Mouse (Mus musculus) liver, adult 2 months (tissue): ENCODE data around the gene Cntn3. TPM values are rescaled to one million over a fixed set of nuclear protein-coding genes. Genes with fewer than 3 reads are reported as not detected.

Experiments used
- DNase-seq: peaks from one replicate; pipeline ENCODE4 v3.0.0-alpha.2; 2011; ENCODE audit warnings: low read depth, low spot score; ENCODE audit errors: extremely low read depth
- H3K27ac ChIP-seq: fragments of 200-500 bp; replicated peaks from 2 replicates; pipeline ENCODE4 v1.5.1; 2012; ENCODE audit warnings: low read depth, mild to moderate bottlenecking, control low read depth, inconsistent platforms, low read length; ENCODE audit not compliant: insufficient read depth
- H3K27me3 ChIP-seq: fragments of 200-500 bp; 2 replicates; pipeline ENCODE4 v1.6.1; 2012; ENCODE audit warnings: mild to moderate bottlenecking, moderate library complexity, low read length, inconsistent platforms; ENCODE audit not compliant: control insufficient read depth, insufficient read depth
- H3K36me3 ChIP-seq: fragments of 200-500 bp; 2 replicates; pipeline ENCODE4 v1.6.1; 2012; ENCODE audit warnings: low read length, inconsistent platforms; ENCODE audit not compliant: control insufficient read depth, insufficient read depth
- H3K4me1 ChIP-seq: fragments of 200-500 bp; 2 replicates; pipeline ENCODE4 v1.6.1; 2011; ENCODE audit warnings: low read length; ENCODE audit not compliant: control insufficient read depth, insufficient read depth
- H3K4me3 ChIP-seq: fragments of 200-500 bp; 2 replicates; pipeline ENCODE4 v1.5.1; 2011; ENCODE audit warnings: low read depth, mild to moderate bottlenecking, control low read depth, low read length, moderate library complexity; ENCODE audit not compliant: insufficient read depth
- H3K79me2 ChIP-seq: fragments of 200-500 bp; 2 replicates; pipeline ENCODE4 v1.6.1; 2012; ENCODE audit warnings: inconsistent platforms, mild to moderate bottlenecking, low read length, moderate library complexity; ENCODE audit not compliant: control insufficient read depth, insufficient read depth
- H3K9ac ChIP-seq: fragments of 200-500 bp; 2 replicates; pipeline ENCODE4 v1.6.1; 2012; ENCODE audit warnings: low read depth, mild to moderate bottlenecking, control low read depth, inconsistent platforms, low read length
- CTCF ChIP-seq: fragments of 200-500 bp; IDR thresholded peaks from 2 replicates; pipeline ENCODE4 v1.5.1; 2011; ENCODE audit warnings: low read depth, low read length, control low read depth
- POLR2A ChIP-seq: fragments of 200-500 bp; IDR thresholded peaks from 2 replicates; pipeline ENCODE4 v1.6.1; 2011; ENCODE audit warnings: low read length, control low read depth; ENCODE audit not compliant: insufficient read depth; ENCODE audit errors: extremely low read depth
- WGBS: fragments of 180-500 bp; shearing (Covaris S2); methylation state at CpG from one replicate; pipeline ENCODE4 v1.1.7; 2018; 5-methylcytosine and 5-hydroxymethylcytosine counted together
- polyA plus RNA-seq: library from polyadenylated mRNA; depleted of rRNA; stranded (reverse); fragments of >200 nt; gene quantifications from 2 replicates; pipeline ENCODE4 v1.2.3, GENCODE M21; 2012
- total RNA-seq: library from RNA; depleted of rRNA; stranded (reverse); fragments of >200 nt; gene quantifications from 2 replicates; pipeline ENCODE4 v1.2.3, GENCODE M21; 2014

Cntn3 gene
- total and polyA plus RNA-seq, 2 experiments, result not detected

DNA sequence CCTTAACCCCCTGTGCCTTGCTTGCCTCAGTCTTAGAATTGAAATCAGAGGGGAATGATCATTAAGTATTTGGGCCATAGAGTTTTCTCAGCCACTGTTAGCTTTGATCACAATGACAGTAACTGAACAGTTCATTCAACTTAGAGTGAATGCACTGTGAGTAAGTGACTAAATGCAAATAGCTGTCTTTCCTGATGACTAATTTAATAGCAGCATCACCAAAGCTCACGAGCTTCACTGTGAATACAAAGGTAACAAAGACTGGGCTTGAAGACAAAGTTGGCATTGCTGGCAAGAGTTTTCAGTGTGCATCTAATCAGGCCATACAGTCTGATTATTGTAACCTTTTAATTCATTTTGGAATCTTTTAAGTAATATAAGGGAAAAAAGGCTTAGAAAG is 386.6 kb downstream of the Cntn3 start:
- WGBS, result 50% methylated on average over 1 of the region's 1 CpGs
- H3K27ac ChIP-seq, result no peak overlapping the region
- H3K4me1 ChIP-seq, result no peaks in the 10 kb centered on the region
- DNase-seq, result no peak
- no peak for TF ChIP-seq POLR2A
- no peak for TF ChIP-seq CTCF
- H3K27me3 ChIP-seq, result no peaks in the 10 kb centered on the region
- H3K36me3 ChIP-seq, result no peaks in the 10 kb centered on the region
- H3K4me3 ChIP-seq, result no peak overlapping the region
- H3K9ac ChIP-seq, result no peak overlapping the region
- H3K79me2 ChIP-seq, result no peaks in the 10 kb centered on the region

DNA sequence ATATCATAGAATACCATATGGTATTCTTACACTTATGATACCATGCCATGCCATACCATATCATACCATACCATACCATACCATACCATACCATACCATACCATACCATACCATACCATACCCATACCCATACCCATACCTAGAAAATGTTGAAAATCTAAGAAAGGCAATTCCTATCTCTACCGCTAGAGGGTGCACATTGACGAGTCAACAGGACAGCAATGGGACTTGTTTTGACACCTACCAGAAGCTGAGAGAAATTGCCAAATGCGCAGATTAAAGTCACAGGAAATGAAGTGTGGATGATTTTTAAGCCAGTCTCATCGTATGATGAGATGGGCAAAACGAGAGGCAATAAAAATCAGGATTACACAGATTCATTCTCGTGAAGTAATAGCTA is 402.0 kb downstream of the Cntn3 start:
- no peaks in the 10 kb centered on the region for H3K36me3 ChIP-seq
- no peaks in the 10 kb centered on the region for H3K27me3 ChIP-seq
- H3K79me2 ChIP-seq, result no peaks in the 10 kb centered on the region
- TF ChIP-seq CTCF (peak; percentile 55), POLR2A (no peak)
- no peak overlapping the region for H3K9ac ChIP-seq
- no peak overlapping the region for H3K27ac ChIP-seq
- no peaks in the 10 kb centered on the region for H3K4me1 ChIP-seq
- 38% methylated on average over 6 of the region's 6 CpGs for WGBS
- H3K4me3 ChIP-seq, result no peak overlapping the region
- DNase-seq, result peak; percentile 16

DNA sequence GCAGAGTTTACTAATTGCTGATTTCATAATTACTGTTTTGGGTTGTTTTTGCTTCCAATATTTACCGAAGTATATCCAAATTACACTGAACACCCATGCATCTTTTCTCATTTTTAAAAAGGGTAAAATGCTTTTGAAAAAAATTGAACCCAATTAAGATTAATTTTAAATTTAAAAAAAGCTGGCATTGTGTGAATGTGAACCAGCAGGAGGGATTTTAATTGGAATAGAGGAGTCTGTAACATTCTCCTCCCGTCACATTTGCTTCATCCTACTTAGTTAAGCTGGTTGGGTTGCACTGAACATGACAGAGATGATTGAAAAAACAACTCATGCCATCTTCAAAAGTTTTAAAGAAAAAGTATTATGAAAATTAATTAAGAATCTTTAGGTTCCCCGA is 411.7 kb downstream of the Cntn3 start:
- H3K27ac ChIP-seq, result no peak overlapping the region
- 77% methylated on average over 3 of the region's 3 CpGs for WGBS
- no peak for DNase-seq

DNA sequence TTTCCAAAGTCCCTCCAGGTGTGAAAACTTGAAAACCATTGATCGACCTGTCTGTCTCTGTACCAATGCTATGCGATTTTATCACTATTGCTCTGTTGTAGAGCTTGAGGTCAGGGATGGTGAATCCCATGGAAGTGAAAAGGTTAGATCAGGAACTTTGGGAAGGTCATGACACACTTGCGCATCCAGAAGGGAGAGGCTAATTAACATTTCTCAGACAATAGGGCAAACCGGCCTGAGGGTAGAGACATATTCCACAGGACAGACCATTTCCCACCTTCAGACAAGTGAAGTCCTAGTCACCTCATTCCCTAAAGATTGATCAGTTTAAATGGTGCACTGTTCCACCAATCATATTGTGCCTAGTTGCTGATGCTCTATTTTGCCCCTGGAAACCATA is 451.2 kb downstream of the Cntn3 start:
- WGBS, result 82% methylated on average over 4 of the region's 4 CpGs

More for the DNA sequence above, 411.7 kb downstream of the Cntn3 start:
- TF ChIP-seq POLR2A (no peak), CTCF (no peak)
- Histone ChIP-seq H3K4me1 (no peaks in the 10 kb centered on the region), H3K79me2 (no peaks in the 10 kb centered on the region), H3K27me3 (no peaks in the 10 kb centered on the region), H3K4me3 (no peak overlapping the region), H3K9ac (no peak overlapping the region), H3K36me3 (no peaks in the 10 kb centered on the region)

DNA sequence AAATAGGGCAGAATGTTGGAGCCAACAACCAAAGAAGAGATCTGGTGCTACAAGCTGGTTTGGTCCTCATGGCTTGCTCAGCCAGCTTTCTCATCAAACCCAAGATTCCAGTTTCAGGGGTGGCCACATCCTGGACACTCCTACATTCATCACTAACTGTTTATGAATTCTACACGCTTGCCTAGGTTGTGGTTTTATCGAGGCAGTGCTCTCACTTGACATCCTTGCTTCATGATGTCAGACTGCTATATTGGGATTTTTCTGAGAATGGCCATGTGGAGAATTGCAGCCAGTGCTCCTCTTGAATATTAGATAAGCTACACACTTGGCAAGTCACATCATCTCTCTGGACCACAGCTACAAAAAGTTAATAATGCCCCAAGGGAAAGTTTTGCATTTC is 452.9 kb downstream of the Cntn3 start:
- Histone ChIP-seq H3K79me2 (no peaks in the 10 kb centered on the region), H3K27ac (no peak overlapping the region), H3K36me3 (no peaks in the 10 kb centered on the region), H3K4me1 (no peaks in the 10 kb centered on the region), H3K4me3 (no peak overlapping the region), H3K9ac (no peak overlapping the region), H3K27me3 (no peaks in the 10 kb centered on the region)
- TF ChIP-seq POLR2A (no peak), CTCF (no peak)
- WGBS, result 69% methylated on average over 2 of the region's 2 CpGs
- DNase-seq, result no peak

More for the DNA sequence above, 451.2 kb downstream of the Cntn3 start:
- Histone ChIP-seq H3K27ac (no peak overlapping the region), H3K9ac (no peak overlapping the region), H3K79me2 (no peaks in the 10 kb centered on the region), H3K4me1 (no peaks in the 10 kb centered on the region), H3K4me3 (no peak overlapping the region), H3K36me3 (no peaks in the 10 kb centered on the region), H3K27me3 (no peaks in the 10 kb centered on the region)
- DNase-seq, result no peak
- no peak for TF ChIP-seq POLR2A
- TF ChIP-seq CTCF, result no peak

DNA sequence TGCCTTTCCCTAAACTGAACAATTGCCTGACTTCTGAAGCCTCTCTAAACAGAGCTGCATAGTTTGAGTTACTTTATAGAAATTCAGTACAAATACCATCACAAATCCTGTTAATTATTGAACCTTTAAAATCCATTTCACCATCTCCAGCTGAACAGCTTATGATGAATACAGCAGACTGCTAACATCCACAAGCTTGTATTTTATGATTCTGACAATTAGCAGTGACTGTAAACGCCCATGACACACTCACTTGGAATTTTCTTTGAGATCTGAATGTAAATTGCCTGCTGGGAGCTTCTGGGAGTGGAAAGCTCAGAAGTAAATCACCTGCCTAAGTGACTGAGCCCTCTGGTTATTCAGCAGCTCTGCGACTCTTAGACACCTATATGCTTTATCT is 459.3 kb downstream of the Cntn3 start:
- H3K4me1 ChIP-seq, result no peaks in the 10 kb centered on the region
- no peaks in the 10 kb centered on the region for H3K36me3 ChIP-seq
- H3K27me3 ChIP-seq, result no peaks in the 10 kb centered on the region
- H3K27ac ChIP-seq, result no peak overlapping the region
- H3K9ac ChIP-seq, result no peak overlapping the region
- DNase-seq, result no peak
- H3K4me3 ChIP-seq, result no peak overlapping the region
- WGBS, result 54% methylated on average over 2 of the region's 2 CpGs
- no peak for TF ChIP-seq POLR2A
- TF ChIP-seq CTCF, result no peak
- H3K79me2 ChIP-seq, result no peaks in the 10 kb centered on the region
